Mouse (Mus musculus) kidney, adult 8-10 months (tissue): ENCODE measurements at regions not wholly inside any gene's neighbourhood (a gene's known extent, or its start where the extent isn't known, plus 50 kb on each side); places are given as distances from the start of the nearest gene placed in this dataset.
A peak's percentile ranks its signal among the peaks of the same experiment; 100 is the strongest.

Experiments used
- DNase-seq, 2 experiments: peaks; one replicate each; pipeline ENCODE4 v3.0.0; 2022

- no peak for DNase-seq
These were observed 776.9 kb downstream of the Kcnma1 start for GRCm38 (mm10) chr14:23237376-23237775.

GRCm38 (mm10) chr14:23198676-23199075 is 815.6 kb downstream of the Kcnma1 start:
- DNase-seq: no peak

- no peak for DNase-seq
These were observed 819.4 kb downstream of the Kcnma1 start for GRCm38 (mm10) chr14:23194569-23195529.

- DNase-seq: no peak
These were observed 821.7 kb downstream of the Kcnma1 start for GRCm38 (mm10) chr14:23192566-23192965.

- no peak for DNase-seq
These were observed 828.9 kb downstream of the Kcnma1 start for GRCm38 (mm10) chr14:23185359-23185758.

- no peak for DNase-seq
These were observed 844.9 kb downstream of the Kcnma1 start for GRCm38 (mm10) chr14:23169346-23169745.

GRCm38 (mm10) chr14:23160567-23160966 is 853.7 kb downstream of the Kcnma1 start:
- DNase-seq: no peak

- no peak for DNase-seq
These were observed 863.9 kb downstream of the Kcnma1 start for GRCm38 (mm10) chr14:23150431-23150830.

- no peak for DNase-seq
These were observed 867.3 kb downstream of the Kcnma1 start for GRCm38 (mm10) chr14:23146981-23147380.

GRCm38 (mm10) chr14:23140385-23140784 is 873.9 kb downstream of the Kcnma1 start:
- no peak for DNase-seq

GRCm38 (mm10) chr14:23134723-23135122 is 879.6 kb downstream of the Kcnma1 start:
- DNase-seq: no peak

- DNase-seq: no peak
These were observed 882.4 kb downstream of the Kcnma1 start for GRCm38 (mm10) chr14:23131736-23132519.

- DNase-seq: no peak
These were observed 898.3 kb downstream of the Kcnma1 start for GRCm38 (mm10) chr14:23115889-23116510.

GRCm38 (mm10) chr14:23114910-23115309 is 899.4 kb downstream of the Kcnma1 start:
- DNase-seq: peak; percentile 27 to 29

- DNase-seq: no peak
These were observed 899.8 kb downstream of the Kcnma1 start for GRCm38 (mm10) chr14:23114456-23114855.

GRCm38 (mm10) chr14:23112369-23112768 is 901.9 kb downstream of the Kcnma1 start:
- DNase-seq: no peak

GRCm38 (mm10) chr14:23108590-23108989 is 905.7 kb downstream of the Kcnma1 start:
- DNase-seq: peak; percentile 9 to 10

GRCm38 (mm10) chr14:23107466-23107865 is 906.8 kb downstream of the Kcnma1 start:
- no peak for DNase-seq
